Mouse (Mus musculus) brain, embryonic 14.5 days (tissue): ENCODE measurements around the gene Runx1.

Experiments used
- CTCF ChIP-seq: fragments of 200-500 bp; IDR thresholded peaks from 2 replicates; pipeline ENCODE4 v1.5.1; 2012; ENCODE audit warnings: inconsistent platforms, mild to moderate bottlenecking, moderate library complexity, borderline replicate concordance; ENCODE audit not compliant: insufficient read depth, insufficient read length; ENCODE audit errors: extremely low read depth
- POLR2A ChIP-seq: fragments of 200-500 bp; IDR thresholded peaks from 2 replicates; pipeline ENCODE4 v1.6.1; 2012; ENCODE audit warnings: mild to moderate bottlenecking, inconsistent platforms, borderline replicate concordance; ENCODE audit not compliant: poor library complexity, insufficient read depth, insufficient read length, severe bottlenecking; ENCODE audit errors: extremely low read depth

GRCm38 (mm10) chr16:92697737-92698611 is 128.0 kb downstream of the Runx1 start:
- TF ChIP-seq CTCF (no peak), POLR2A (no peak)
